Mouse (Mus musculus): ENCODE data around the gene Snrpa. TPM values are rescaled to one million over a fixed set of nuclear protein-coding genes. Genes with fewer than 3 reads are reported as not detected.

Gene Snrpa
- polyA plus RNA-seq, 1 experiment, result 320 TPM

GRCm38 (mm10) chr7:27165696-27166095, 30.4 kb downstream of the Snrpa start:
- TF ChIP-seq POLR2A (IDR thresholded peaks at IDR 0.05; ENCODE audit: borderline replicate concordance, extremely low read depth, insufficient read depth, insufficient read length, poor library complexity, severe bottlenecking) (no peak), CTCF (IDR thresholded peaks at IDR 0.05; ENCODE audit: borderline replicate concordance, extremely low read depth, insufficient read depth, insufficient read length) (no peak)
- no peak for DNase-seq (ENCODE audit: low read depth)

GRCm38 (mm10) chr7:27165007-27165655, 30.9 kb downstream of the Snrpa start:
- TF ChIP-seq CTCF (IDR thresholded peaks at IDR 0.05; ENCODE audit: borderline replicate concordance, extremely low read depth, insufficient read depth, insufficient read length) (no peak), POLR2A (IDR thresholded peaks at IDR 0.05; ENCODE audit: borderline replicate concordance, extremely low read depth, insufficient read depth, insufficient read length, poor library complexity, severe bottlenecking) (no peak)
- no peak for DNase-seq (ENCODE audit: low read depth)

GRCm38 (mm10) chr7:27164112-27164947, 31.7 kb downstream of the Snrpa start:
- DNase-seq (ENCODE audit: low read depth), result no peak
- no peak for TF ChIP-seq POLR2A (IDR thresholded peaks at IDR 0.05; ENCODE audit: borderline replicate concordance, extremely low read depth, insufficient read depth, insufficient read length, poor library complexity, severe bottlenecking)
- no peak for TF ChIP-seq CTCF (IDR thresholded peaks at IDR 0.05; ENCODE audit: borderline replicate concordance, extremely low read depth, insufficient read depth, insufficient read length)

GRCm38 (mm10) chr7:27163450-27163805, 32.6 kb downstream of the Snrpa start:
- no peak for DNase-seq (ENCODE audit: low read depth)
- TF ChIP-seq CTCF (IDR thresholded peaks at IDR 0.05; ENCODE audit: borderline replicate concordance, extremely low read depth, insufficient read depth, insufficient read length) (no peak), POLR2A (IDR thresholded peaks at IDR 0.05; ENCODE audit: borderline replicate concordance, extremely low read depth, insufficient read depth, insufficient read length, poor library complexity, severe bottlenecking) (no peak)

GRCm38 (mm10) chr7:27162780-27163449, 33.2 kb downstream of the Snrpa start:
- TF ChIP-seq POLR2A (IDR thresholded peaks at IDR 0.05; ENCODE audit: borderline replicate concordance, extremely low read depth, insufficient read depth, insufficient read length, poor library complexity, severe bottlenecking) (no peak), CTCF (IDR thresholded peaks at IDR 0.05; ENCODE audit: borderline replicate concordance, extremely low read depth, insufficient read depth, insufficient read length) (no peak)
- no peak for DNase-seq (ENCODE audit: low read depth)

- TF ChIP-seq CTCF (IDR thresholded peaks at IDR 0.05; ENCODE audit: borderline replicate concordance, extremely low read depth, insufficient read depth, insufficient read length) (no peak), POLR2A (IDR thresholded peaks at IDR 0.05; ENCODE audit: borderline replicate concordance, extremely low read depth, insufficient read depth, insufficient read length, poor library complexity, severe bottlenecking) (no peak)
- DNase-seq (ENCODE audit: low read depth), result no peak
These were observed 34.3 kb downstream of the Snrpa start for GRCm38 (mm10) chr7:27161744-27162143.

- no peak for TF ChIP-seq POLR2A (IDR thresholded peaks at IDR 0.05; ENCODE audit: borderline replicate concordance, extremely low read depth, insufficient read depth, insufficient read length, poor library complexity, severe bottlenecking)
- TF ChIP-seq CTCF (IDR thresholded peaks at IDR 0.05; ENCODE audit: borderline replicate concordance, extremely low read depth, insufficient read depth, insufficient read length), result no peak
- DNase-seq (ENCODE audit: low read depth), result no peak
These were observed 35.1 kb downstream of the Snrpa start for GRCm38 (mm10) chr7:27160921-27161320.

GRCm38 (mm10) chr7:27159882-27160281, 36.2 kb downstream of the Snrpa start:
- TF ChIP-seq CTCF (IDR thresholded peaks at IDR 0.05; ENCODE audit: borderline replicate concordance, extremely low read depth, insufficient read depth, insufficient read length) (peak; percentile 96), POLR2A (IDR thresholded peaks at IDR 0.05; ENCODE audit: borderline replicate concordance, extremely low read depth, insufficient read depth, insufficient read length, poor library complexity, severe bottlenecking) (no peak)
- DNase-seq (ENCODE audit: low read depth), result peak; percentile 97

- DNase-seq (ENCODE audit: low read depth), result no peak
- TF ChIP-seq POLR2A (IDR thresholded peaks at IDR 0.05; ENCODE audit: borderline replicate concordance, extremely low read depth, insufficient read depth, insufficient read length, poor library complexity, severe bottlenecking), result no peak
- TF ChIP-seq CTCF (IDR thresholded peaks at IDR 0.05; ENCODE audit: borderline replicate concordance, extremely low read depth, insufficient read depth, insufficient read length), result no peak
These were observed 36.8 kb downstream of the Snrpa start for GRCm38 (mm10) chr7:27159256-27159655.

GRCm38 (mm10) chr7:27158171-27158570, 37.9 kb downstream of the Snrpa start:
- DNase-seq (ENCODE audit: low read depth), result no peak
- no peak for TF ChIP-seq POLR2A (IDR thresholded peaks at IDR 0.05; ENCODE audit: borderline replicate concordance, extremely low read depth, insufficient read depth, insufficient read length, poor library complexity, severe bottlenecking)
- no peak for TF ChIP-seq CTCF (IDR thresholded peaks at IDR 0.05; ENCODE audit: borderline replicate concordance, extremely low read depth, insufficient read depth, insufficient read length)

GRCm38 (mm10) chr7:27156005-27156404, 40.1 kb downstream of the Snrpa start:
- DNase-seq (ENCODE audit: low read depth), result no peak
- TF ChIP-seq POLR2A (IDR thresholded peaks at IDR 0.05; ENCODE audit: borderline replicate concordance, extremely low read depth, insufficient read depth, insufficient read length, poor library complexity, severe bottlenecking) (no peak), CTCF (IDR thresholded peaks at IDR 0.05; ENCODE audit: borderline replicate concordance, extremely low read depth, insufficient read depth, insufficient read length) (no peak)
